ENCODE assay signal across 11 mouse cellular contexts in the genomic region with DNA sequence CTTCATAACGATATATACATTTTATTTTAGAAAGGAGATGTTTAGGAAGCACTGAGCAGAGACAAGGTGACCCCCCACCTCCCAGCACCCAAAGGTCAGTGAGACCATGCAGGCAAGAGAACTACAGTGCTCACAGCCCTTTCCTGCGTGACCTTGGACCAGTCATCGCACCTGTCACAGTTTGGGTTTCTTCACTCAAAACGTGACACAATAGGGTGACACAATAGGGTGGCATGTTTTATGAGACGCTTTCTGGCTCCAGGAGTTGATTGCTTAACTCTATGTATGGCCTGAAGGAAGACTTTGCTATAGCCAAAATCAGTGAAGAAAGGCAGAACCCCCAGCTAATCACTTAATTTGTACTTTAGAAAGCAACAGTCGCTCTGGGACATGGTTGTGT. TPM values are rescaled to one million over a fixed set of nuclear protein-coding genes. Genes with fewer than 3 reads are reported as not detected.
A peak's percentile ranks its signal among the peaks of the same experiment; 100 is the strongest.
DNase-seq lines count a peak whose midpoint lies in the region; ATAC-seq and TF ChIP-seq lines count a peak whose summit lies in the region.
"Had no signal": no experiment of that assay in that cellular context is flagged by ENCODE, and none has a peak within 500 bp of the region (broad histone marks: within the 10 kb centered on the region; RNA-seq: fewer than 3 reads in every experiment).

No protein-coding gene starts in this region.

- H3K4me1 ChIP-seq in cerebellum, adult 2 months (ENCODE audit: control insufficient read depth, insufficient read depth, low read length), result peaks cover 31% of the 10 kb centered on the region
- H3K4me1 ChIP-seq in lung, embryonic 14.5 days (ENCODE audit: insufficient read depth), result 0 out of 2 replicates have a peak, but pooled peaks cover 8% of the 10 kb centered on the region
- no peaks in the 10 kb centered on the region; the same call in 1 of the 2 replicates for H3K4me1 ChIP-seq in intestine, embryonic 14.5 days (replicated peaks; ENCODE audit: control insufficient read depth, insufficient read depth, low read length)
- H3K4me1 ChIP-seq in neural tube, embryonic 15.5 days, result peaks cover 67% of the 10 kb centered on the region

- no peak for TF ChIP-seq CTCF in cerebellum, adult 2 months (IDR thresholded peaks at IDR 0.05; ENCODE audit: borderline replicate concordance, insufficient read depth, low read depth, low read length)
- no peak for TF ChIP-seq CTCF in lung, embryonic 14.5 days (IDR thresholded peaks at IDR 0.05; ENCODE audit: low read depth)

- peak overlapping the region; percentile 99 for H3K27ac ChIP-seq in cerebellum, adult 2 months (ENCODE audit: insufficient read depth, low read length)
- no peak overlapping the region for H3K27ac ChIP-seq in lung, embryonic 14.5 days (ENCODE audit: low read depth)
- no peak overlapping the region for H3K27ac ChIP-seq in intestine, embryonic 14.5 days (ENCODE audit: low read depth)
- no peak overlapping the region for H3K27ac ChIP-seq in neural tube, embryonic 15.5 days (replicated peaks)
- H3K27ac ChIP-seq: heart, embryonic 15.5 days had no signal

- peak; percentile 42 to 50 for DNase-seq in cerebellum, adult 2 months
- no peak for DNase-seq in cerebellum, postnatal 10 days
- DNase-seq in lung, embryonic 14.5 days, result no peak
- no peak for DNase-seq in lung, postnatal 25 days (ENCODE audit: low spot score)
- no peak for DNase-seq in intestine, embryonic 14.5 days (ENCODE audit: low spot score)
- DNase-seq in adrenal gland, postnatal 25 days, result no peak
- DNase-seq in layer of hippocampus, postnatal 36 days, result no peak
- DNase-seq: layer of hippocampus, adult 9-11 months had no signal

- H3K9me3 ChIP-seq in lung, embryonic 14.5 days (ENCODE audit: low read depth, low read length), result no peaks in the 10 kb centered on the region
- H3K9me3 ChIP-seq in intestine, embryonic 14.5 days (ENCODE audit: control insufficient read depth, low read length), result no peaks in the 10 kb centered on the region
- H3K9me3 ChIP-seq in neural tube, embryonic 15.5 days (replicated peaks), result no peaks in the 10 kb centered on the region
- H3K9me3 ChIP-seq: heart, embryonic 15.5 days had no signal

- ATAC-seq in lung, embryonic 14.5 days (ENCODE audit: insufficient read depth), result no peak
- no peak for ATAC-seq in intestine, embryonic 14.5 days (replicated peaks; ENCODE audit: low FRiP score, low TSS enrichment, low read depth)
- no peak for ATAC-seq in neural tube, embryonic 15.5 days (ENCODE audit: low FRiP score)
- ATAC-seq: Patski had no signal

- TF ChIP-seq POLR2A in cerebellum, adult 2 months (IDR thresholded peaks at IDR 0.05; ENCODE audit: borderline replicate concordance, insufficient read depth, low read length), result no peak

- peak overlapping the region; percentile 99 for H3K4me3 ChIP-seq in cerebellum, adult 2 months (replicated peaks; ENCODE audit: insufficient read depth, low read depth, low read length)
- H3K4me3 ChIP-seq in lung, embryonic 14.5 days (ENCODE audit: low read depth, low read length), result peak overlapping the region; percentile 75
- H3K4me3 ChIP-seq in intestine, embryonic 14.5 days (ENCODE audit: low read depth, low read length), result no peak overlapping the region
- peak overlapping the region; percentile 88 for H3K4me3 ChIP-seq in neural tube, embryonic 15.5 days (replicated peaks)

- no peaks in the 10 kb centered on the region for H3K27me3 ChIP-seq in cerebellum, adult 2 months (ENCODE audit: control insufficient read depth, insufficient read depth, low read length)
- 0 out of 2 replicates have a peak, but pooled peaks cover 13% of the 10 kb centered on the region for H3K27me3 ChIP-seq in lung, embryonic 14.5 days (ENCODE audit: insufficient read depth, low read length)
- H3K27me3 ChIP-seq in intestine, embryonic 14.5 days (replicated peaks; ENCODE audit: control insufficient read depth, insufficient read depth, low read length), result no peaks in the 10 kb centered on the region
- H3K27me3 ChIP-seq in neural tube, embryonic 15.5 days (replicated peaks), result no peaks in the 10 kb centered on the region
- H3K27me3 ChIP-seq: Patski had no signal

- peak overlapping the region; percentile 94 for H3K4me2 ChIP-seq in lung, embryonic 14.5 days
- H3K4me2 ChIP-seq in intestine, embryonic 14.5 days (ENCODE audit: low read length), result peak overlapping the region; percentile 97
- peak overlapping the region; percentile 96 for H3K4me2 ChIP-seq in neural tube, embryonic 15.5 days

- 0 out of 2 replicates have a peak overlapping the region, but pooled peaks have one; percentile 72 for H3K9ac ChIP-seq in lung, embryonic 14.5 days
- H3K9ac ChIP-seq in intestine, embryonic 14.5 days (ENCODE audit: low read length), result no peak overlapping the region
- peak overlapping the region; percentile 94; the same call in 1 of the 2 replicates for H3K9ac ChIP-seq in neural tube, embryonic 15.5 days (replicated peaks)

- no peaks in the 10 kb centered on the region for H3K36me3 ChIP-seq in lung, embryonic 14.5 days (ENCODE audit: insufficient read depth)
- H3K36me3 ChIP-seq in intestine, embryonic 14.5 days (ENCODE audit: control insufficient read depth, insufficient read depth, low read length), result no peaks in the 10 kb centered on the region
- no peaks in the 10 kb centered on the region for H3K36me3 ChIP-seq in neural tube, embryonic 15.5 days
- H3K36me3 ChIP-seq: heart, embryonic 15.5 days had no signal

- 12% methylated on average over 6 of the region's 6 CpGs for WGBS in cerebellum, adult 2 months
- WGBS in lung, embryonic 14.5 days, result 77% methylated on average over 6 of the region's 6 CpGs
- 81% methylated on average over 6 of the region's 6 CpGs for WGBS in intestine, embryonic 14.5 days
- 70% methylated on average over 6 of the region's 6 CpGs for WGBS in neural tube, embryonic 15.5 days

RNA-seq across cellular contexts. Expression of a gene that starts 1.7 kb away (rescaled TPM):
- polyA plus RNA-seq in cerebellum, adult 2 months (2012; rRNA removed), result 169 and 198 TPM in 2 replicates
- 15.3 and 19.8 TPM in 2 replicates for polyA plus RNA-seq in lung, embryonic 14.5 days (2014; fragmentation: Nextera tagmentation; extraction: Ambion mirVana)
- 11.7 and 12.2 TPM in 2 replicates for polyA plus RNA-seq in intestine, embryonic 14.5 days (2014; fragmentation: Nextera tagmentation; extraction: Ambion mirVana)
- polyA plus RNA-seq in neural tube, embryonic 15.5 days (2015; fragmentation: Nextera tagmentation; extraction: Ambion mirVana), result 12.6 and 13.3 TPM in 2 replicates
- total RNA-seq in adrenal gland, postnatal 25 days (2021), result 16.3 and 20.9 TPM in 2 replicates
- 100 to 1,000 TPM; 192 to 196 TPM for total RNA-seq in layer of hippocampus, postnatal 36 days (2021)

Comparison
In these comparisons a context has a peak if more than half of its experiments do, and no peak if none do; other contexts are left out.
1. DNase-seq: peak in cerebellum, adult 2 months (2 of 2); none in cerebellum, postnatal 10 days (0 of 2), lung, embryonic 14.5 days (single experiment), lung, postnatal 25 days (single experiment), intestine, embryonic 14.5 days (single experiment), adrenal gland, postnatal 25 days (single experiment) and layer of hippocampus, postnatal 36 days (0 of 2).
2. Peak in every context shown above with its lines, with median percentiles within 50 percentile points of each other: H3K4me2 ChIP-seq.